Mouse (Mus musculus): ENCODE data around the gene Tpm3.

Gene Tpm3

DNA sequence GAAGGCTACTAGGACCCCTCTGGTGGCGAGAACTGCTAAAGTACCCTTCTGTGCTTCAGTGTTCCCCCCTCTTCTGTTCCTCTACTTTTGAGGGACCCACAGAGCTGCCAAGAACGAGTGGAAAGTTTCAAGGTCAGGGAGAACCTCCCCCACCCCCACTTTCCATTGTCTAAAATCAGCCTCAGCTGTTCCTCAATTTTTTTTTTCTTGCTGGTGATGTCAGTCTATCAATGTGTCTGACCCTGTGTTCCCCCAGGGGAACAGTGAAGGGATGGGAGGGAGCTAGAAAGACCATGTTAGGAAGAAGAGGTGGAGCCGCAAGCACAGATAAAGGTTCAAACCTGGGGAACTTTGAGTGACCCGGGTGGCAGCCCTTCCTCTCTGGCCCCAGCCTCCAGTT lies at the start of gene Tpm3:
Gene Tpm3 (plus strand): TSS at position 356 of the 400 bp plus-strand sequence.
- DNase-seq (ENCODE audit: low read depth) = no peak

DNA sequence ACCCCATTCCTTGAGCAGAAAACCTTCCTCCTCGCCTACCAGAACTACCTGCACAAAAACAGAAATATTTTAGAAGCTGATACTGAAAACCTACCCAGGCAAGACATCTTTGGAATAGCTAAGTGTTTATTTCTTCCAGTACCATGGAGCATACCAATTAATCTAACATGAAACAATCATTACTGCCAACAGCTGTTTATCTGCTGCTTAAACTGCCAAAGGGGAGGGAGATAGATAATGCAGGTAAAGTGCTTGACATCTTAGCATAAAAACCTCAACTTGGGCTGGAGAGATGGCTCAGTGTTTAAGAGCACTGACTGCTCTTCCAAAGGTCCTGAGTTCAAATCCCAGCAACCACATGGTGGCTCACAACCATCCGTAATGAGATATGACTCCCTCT lies 37.8 kb upstream of the Tpm3 start:
- no peak for DNase-seq (ENCODE audit: low read depth)

DNA sequence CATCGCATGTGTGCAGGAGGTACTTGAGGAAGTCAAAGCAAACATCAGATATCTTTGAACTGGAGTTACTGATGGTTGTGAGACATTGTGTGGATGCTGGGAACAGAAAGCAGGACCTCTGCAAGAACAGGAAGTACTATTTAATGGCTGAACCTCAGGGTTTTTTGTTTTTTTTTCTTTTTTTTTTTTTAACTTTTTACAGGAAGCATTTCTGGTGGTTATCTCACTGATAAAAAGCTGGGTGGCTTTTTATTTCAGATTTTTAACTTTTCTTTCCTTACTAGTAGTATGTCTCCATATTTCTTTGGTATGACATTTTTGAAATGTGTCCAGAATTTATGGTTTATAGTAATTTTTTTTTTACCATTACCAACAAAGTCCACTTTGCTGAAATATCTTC lies 36.2 kb upstream of the Tpm3 start:
- DNase-seq (ENCODE audit: low read depth) = no peak

DNA sequence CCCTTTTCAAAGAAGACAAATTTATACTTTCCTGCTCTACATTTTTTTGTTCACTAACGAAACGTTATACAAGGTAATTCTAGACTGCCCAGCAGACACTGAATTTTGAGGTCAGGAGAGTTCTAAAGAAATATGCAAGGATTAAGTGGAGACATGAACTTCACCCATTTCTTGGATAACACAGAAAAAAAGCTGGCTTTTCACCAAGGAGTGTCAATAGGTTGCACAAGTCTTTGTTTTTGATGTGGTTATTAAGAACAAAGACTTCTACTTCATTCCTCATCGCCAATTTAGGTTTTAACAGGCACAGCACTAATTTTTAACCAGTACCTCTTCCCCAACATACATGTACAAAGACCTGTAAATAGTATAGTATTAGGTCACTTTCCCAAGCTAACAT lies 22.8 kb upstream of the Tpm3 start:
- no peak for DNase-seq (ENCODE audit: low read depth)

DNA sequence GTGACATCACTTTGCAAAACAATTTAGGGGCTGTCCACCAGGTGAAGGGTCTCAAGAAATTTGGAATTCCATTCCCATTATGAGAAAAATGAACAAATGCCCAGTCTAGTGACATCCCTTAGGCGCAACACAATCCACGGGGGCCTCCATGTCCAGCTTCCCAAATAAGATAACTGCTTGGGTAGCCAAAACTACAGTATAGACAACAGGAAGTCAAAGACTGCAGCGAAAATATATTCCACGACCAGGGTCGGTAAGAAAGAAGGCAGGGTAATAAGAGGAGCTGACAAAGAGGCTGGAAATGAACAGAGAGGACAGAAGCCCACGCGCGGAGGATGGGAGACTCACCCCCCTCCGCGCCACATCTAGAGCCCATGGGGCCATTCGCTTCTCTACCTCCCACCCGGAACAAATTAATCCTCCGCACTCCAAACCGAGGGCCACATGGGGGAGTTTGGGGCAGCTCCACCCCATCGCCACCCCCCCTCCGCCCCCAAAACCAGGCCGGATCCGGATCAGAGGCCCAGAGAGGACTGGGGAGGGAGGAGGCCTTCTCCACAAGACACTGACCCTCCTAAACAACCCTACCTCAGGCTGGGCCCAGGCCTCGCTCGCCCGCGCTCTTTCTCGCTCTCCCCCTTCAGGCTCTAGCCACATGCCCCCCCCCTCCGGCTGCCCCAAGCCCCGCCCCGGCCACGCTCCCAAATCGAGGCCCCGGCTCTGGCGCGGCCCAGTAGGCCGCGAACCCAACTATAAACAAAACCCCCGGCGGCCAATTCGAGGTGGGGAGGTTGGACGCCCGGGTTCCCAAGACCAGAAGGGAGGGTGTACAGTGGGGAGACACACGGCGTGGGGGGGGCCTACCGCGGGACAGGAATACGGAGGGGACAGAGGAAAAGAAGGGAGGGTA lies 20.8 kb upstream of the Tpm3 start, which contains the start of gene 4933434E20Rik:
Gene 4933434E20Rik (plus strand): TSS at position 196 of the 910 bp plus-strand sequence.
- DNase-seq (ENCODE audit: low read depth) = peak; percentile 13

DNA sequence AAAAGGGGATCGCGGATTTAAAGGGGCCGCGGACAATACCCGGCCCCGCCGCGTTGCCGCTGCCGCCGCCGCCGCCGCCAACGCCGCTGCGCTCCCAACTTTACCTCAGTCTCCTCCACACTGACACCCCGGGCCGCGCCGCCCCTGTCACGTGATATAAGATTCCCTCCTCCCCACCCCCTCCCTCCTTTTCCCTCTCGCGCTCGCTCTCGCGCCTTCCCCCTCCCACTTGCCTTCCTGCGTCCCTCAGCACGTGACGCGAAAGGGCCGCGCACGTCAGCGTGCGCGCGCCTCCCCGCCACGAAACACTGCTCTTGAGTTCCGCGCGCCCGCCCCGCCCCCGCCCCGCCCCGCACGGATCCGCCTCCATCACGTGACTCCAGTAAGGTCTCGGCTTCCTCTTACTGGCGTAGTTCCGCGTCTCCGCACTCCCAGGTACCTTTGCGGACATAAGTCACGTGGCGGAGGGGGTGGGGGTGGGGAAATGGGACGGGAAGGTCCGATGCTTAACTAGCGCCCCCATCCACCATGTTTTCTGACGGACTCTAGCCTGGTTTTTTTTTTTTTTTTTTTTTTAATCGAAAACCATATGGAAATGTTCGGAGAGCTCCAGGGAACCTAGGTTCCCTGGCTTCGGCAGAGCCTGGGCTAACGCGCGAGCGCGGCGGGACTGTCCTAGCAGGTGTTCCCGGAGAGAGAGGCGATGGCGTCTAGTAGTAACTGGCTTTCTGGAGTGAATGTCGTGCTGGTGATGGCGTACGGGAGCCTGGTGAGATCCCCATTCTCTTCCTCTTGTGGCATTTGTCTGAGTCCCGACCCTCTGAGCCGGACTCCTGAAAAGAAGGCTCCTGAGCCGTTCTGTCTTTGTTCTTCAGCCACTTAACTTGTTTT lies 19.9 kb upstream of the Tpm3 start, which contains the start of gene Ubap2l:
Gene Ubap2l (minus strand): TSS at position 278 of the 891 bp plus-strand sequence.
- peak; percentile 93 for DNase-seq (ENCODE audit: low read depth)

DNA sequence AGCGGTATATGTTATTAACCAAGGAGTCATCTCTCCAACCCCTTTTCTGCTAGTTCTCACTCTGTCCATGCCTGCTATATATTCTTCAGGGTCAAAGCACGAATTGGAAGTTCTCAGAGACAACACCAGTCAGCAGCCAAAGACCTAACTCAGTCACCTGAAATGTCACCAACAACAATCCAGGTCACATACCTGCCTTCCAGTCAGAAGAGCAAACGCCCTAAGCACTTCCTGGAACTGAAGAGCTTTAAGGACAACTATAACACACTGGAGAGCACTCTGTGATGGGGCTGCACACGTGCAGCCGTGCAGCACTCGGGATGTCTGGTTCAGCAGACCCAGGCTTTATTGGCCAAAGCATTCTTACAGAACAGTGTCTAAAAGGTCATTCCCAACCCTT lies 10.9 kb upstream of the Tpm3 start:
- no peak for DNase-seq (ENCODE audit: low read depth)

DNA sequence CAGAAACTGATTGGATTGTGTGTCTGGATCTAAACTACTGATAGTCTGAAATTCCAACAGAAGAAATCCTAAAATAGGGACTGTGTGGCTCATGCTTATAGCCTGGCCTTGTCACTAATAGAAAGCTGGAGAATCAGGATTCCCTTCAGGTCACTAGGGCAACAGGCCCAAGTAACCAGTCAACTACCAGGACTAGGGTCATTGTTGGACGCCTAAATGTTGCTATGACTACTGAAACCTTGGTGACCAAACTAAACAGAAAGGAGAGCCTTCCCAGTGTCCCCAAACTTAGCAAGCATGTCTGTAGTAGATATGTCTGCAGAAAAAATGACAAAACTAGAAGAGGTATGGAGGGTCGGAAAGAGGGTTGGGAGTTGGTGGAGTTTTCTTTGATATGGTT lies 9.9 kb upstream of the Tpm3 start:
- no peak for DNase-seq (ENCODE audit: low read depth)

DNA sequence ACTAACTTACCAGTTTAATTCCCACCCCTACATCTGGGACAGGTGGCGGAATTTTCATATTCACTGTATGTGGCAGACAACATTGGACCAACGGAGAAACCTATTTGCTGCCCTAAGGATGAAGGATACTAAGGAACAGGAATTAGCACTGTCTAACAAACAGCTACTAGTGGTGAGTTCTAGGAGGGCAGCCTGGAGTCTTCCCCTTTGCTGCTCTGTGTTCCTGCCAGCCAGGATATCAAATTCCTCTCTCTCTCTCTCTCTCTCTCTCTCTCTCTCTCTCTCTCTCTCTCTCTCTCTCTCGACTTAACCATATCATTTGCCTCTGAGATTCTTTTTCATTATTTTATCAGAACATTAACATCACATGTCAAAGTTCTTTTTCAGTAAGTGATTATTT lies 8.1 kb upstream of the Tpm3 start:
- no peak for DNase-seq (ENCODE audit: low read depth)

DNA sequence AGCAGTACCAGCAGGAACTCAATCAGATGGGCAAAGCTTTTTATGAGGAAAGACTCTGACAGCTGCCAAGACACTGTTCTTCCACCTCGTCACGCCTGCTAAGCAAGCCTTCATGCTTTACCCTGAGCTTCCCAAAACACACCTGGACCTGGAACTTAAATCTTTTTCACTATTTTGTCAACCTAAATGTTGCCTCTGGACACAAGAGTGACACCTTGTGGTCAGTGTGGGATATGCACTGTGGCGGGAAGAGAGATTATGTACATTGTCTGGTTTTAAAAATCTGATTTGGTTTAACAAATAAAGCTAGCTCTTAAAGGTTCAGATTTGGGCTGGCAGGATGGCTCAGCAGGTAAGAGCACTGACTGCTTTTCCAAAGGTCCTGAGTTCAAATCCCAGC lies 6.9 kb upstream of the Tpm3 start:
- DNase-seq (ENCODE audit: low read depth) = no peak

DNA sequence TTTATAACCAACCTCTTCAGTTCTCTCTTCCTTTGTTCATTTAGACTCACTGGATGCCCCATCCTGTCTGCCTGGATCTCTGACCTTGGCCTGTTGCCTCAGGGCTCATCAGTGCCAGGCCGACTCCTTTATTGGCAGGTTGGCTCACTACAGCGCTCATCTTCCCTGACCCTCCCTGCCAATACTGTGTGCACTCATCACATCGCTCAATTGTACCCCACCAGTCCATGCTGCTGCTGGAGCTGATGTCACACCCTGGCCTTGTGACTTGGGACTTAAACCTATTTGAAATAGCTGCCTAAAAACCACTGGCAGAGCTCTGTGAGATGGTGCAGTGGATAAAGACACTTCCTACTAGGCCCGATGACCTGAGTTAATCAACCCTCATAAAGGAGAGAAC lies 4.6 kb upstream of the Tpm3 start:
- DNase-seq (ENCODE audit: low read depth) = no peak

DNA sequence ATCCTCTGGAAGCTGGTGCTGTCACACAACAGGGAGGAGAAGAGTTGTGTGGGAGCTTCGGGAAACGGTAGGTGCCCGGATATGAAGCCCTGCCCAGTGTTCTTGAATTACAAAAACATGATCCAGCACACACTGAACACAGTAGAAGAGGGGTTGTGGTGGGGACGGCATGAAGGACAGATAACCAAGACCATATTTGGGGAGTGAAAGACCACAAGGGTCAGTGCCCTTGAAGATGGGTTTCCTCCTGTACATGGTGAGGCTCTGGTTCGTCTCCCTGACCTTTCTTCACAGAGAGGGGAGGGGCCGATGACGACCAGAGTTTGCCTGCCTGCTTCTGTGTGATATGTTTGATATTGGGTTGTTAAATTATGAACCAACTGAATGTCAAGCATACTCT lies 2.8 kb upstream of the Tpm3 start:
- no peak for DNase-seq (ENCODE audit: low read depth)

DNA sequence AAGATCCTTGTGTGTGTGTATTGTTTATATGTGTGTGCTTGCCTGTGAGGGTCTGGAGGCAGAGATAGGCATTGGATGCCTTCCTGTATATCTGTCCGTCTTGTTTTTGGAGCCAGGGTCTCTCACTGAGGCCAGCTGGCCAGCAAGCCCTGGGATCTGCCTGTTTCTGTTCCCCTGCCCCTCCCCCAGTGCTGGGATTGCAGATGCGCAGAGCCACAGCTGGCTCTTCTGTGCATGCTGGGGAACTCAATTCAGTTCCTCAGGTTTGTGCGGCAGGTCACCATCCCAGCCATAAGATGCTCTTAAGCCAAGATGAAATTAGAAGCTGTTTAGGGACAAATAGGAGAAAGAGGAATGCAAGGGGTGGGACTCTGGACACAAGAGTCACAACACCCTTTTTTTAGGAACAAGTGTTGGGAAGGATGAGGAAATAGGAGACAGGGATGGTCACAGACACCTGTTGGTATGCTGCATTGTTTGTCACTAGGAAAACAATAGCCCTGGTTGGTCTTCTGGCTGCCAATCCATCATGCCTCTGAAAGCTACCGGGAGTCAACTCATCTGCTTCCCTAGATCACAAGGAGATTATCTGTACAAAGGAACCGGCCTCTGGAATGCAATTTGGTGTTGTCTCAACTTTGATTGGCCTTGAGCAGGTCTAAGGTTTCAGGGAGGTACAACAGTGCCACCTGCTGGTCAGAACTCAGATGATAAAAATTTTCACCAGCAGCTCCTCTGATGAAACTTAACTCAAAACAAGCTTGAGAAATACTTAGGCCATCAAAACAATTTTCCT lies 4.7 kb downstream of the Tpm3 start:
- peak; percentile 73 for DNase-seq (ENCODE audit: low read depth)

DNA sequence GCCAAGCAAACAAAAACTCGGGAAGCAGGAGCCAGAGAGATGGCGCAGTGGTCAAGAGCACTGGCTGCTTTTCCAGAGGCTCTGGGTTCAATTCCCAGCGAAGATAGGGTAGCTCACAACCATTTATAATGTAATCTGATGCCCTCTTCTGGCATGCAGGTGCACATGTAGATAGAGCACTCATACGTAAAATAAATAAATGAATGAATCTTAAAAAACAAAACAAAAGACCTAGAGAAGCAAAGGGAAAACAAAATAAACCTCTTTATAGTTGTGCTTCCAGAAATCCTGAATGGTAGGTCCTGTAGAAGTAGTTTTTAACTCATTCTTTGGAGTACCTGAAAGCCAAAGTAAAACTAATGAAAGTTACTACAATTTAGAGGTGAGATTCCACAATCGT lies 5.8 kb downstream of the Tpm3 start:
- DNase-seq (ENCODE audit: low read depth) = no peak

DNA sequence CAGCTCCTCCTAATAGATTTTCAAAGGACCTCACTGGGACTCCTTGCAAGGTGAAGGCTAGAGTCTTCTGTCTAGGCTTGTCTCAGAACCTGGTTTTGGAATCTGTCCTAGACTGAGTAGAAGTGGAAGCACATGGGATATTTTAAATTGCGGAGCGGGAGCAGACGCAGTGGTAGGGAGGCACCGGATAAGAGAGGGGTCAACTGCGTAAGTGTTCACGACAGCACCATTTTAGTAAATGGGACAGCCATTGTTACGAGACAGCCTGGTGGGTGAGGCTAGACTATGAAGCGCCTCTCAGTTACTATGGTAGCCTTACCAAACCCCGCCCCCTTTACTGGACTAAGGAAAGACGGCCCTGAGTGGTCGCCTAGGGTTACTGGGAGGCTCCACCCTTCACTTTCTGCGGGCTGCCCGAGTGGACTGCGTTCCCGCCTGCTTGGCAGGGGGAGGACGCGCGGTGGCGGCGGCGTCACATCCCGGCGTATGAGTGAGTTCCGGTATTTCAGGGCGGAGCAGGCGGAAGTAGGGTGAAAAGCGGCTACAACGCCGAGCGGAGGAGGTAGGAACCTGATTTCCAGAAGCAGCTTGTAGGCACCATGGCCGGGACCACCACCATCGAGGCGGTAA lies 6.8 kb downstream of the Tpm3 start:
- peak; percentile 93 for DNase-seq (ENCODE audit: low read depth)

DNA sequence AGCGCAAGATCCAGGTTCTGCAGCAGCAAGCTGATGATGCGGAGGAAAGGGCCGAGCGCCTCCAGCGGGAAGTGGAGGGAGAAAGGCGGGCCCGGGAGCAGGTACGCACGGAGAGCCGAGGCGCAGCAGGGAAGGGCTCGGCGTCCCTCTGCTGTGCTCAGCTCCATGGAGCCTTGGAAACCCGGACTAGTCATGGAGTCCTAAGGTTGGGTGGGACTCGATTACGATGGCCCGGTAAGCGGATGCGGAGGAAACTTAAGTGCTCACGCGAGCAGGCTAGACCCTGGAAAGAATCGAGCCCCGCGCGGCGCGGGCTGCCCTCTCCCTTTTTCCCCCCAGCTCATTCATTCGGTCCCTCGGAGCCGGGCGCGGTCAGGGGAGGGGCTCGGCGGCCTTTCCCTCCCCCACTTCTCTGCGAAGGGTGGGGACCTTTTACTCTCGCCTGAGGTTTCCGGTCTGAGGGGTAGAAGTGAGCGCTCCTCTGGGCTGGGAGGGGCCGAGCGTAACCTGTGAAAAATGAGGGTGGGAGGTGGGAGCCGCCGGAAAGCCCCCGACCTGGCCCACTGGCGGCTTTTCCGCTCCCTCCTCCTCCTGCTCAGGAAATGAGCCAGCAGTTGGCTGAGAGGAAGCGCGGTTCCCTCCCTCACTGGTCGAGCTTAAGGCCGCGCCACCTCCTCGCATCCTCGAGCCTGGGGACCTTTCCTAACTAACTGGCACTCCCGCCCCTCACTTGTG lies 7.5 kb downstream of the Tpm3 start:
- peak; percentile 27 for DNase-seq (ENCODE audit: low read depth)

DNA sequence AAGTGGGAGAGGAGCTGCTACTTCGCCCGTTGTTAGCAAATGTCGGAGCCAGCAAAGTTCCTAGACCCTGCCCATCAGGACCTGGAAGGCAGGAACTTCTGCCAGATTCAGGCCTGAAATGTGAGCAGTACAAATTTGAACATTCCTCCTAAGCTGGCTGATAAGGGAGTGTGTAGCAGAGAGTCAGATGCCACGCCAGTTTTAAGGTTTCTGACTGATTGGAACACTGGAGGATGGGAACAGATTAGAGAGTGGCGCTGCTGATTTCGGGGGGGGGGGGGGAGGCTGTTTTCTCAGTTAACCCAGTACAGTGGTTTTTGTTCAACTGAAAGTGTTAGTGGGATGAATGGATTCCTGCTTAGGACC lies 8.0 kb downstream of the Tpm3 start:
- DNase-seq (ENCODE audit: low read depth) = no peak

DNA sequence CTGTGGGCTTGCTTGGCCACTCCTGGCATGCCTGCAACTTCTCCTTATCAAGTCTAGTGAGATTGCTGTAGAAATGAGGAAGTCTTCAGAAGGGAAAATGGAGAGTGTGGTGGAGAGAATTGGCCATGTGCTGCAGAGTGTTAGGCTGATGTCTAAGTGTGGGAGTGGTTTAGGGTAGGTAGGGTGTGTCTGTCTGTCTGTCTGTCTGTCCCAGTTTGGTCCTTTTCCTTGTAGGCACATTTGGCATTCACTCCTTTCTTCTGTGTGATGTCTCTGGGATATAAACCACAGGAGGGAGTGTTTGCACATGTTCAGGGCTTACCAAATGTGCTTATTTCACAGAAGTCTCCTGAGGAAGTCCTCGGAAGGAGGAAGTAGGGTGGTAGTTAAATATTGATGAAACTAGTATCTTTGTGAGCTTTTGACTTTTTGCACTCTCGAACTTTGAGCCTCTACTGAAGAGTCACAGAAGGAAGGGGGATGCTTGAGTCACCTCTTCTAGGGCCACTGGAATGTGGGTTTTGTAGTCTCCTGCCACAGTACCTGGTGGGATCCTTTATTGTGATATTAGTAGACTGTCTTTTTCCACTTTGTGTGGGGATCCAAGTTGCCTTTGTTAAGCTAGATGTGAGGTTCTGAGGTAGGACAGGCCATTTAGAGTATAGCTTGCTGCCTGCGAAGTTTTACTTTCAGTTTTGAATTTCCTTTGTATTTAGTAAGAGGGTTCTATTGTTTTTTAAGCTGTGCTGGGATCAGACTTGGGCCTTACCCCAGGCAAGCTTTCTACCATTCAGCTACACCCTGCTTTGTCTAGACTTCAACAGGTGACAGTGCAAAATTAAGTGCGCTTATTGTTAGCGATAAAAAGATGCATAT lies 9.2 kb downstream of the Tpm3 start:
- DNase-seq (ENCODE audit: low read depth) = no peak

DNA sequence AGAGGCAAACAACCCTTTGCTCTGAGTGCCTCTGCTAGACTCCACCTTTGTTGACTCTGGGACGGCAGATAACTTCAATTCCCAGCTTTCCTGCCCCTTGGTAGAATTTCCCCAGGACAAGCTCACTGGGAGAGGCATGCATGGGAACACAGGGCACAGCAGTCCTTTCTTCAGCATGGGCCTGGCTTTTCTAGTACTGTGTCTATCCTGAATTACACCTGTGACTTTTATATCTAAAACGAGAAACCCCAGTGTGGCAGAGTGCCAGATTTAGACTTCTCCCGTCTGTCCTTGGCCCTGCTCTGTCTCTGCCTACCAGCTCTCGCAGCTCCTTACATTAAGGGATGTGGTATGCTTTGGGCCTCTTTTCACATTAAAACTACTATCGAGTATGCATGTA lies 10.6 kb downstream of the Tpm3 start:
- DNase-seq (ENCODE audit: low read depth) = no peak
